Mouse (Mus musculus) heart, postnatal 4 days (tissue): ENCODE data around the gene Fmn2. TPM values are rescaled to one million over a fixed set of nuclear protein-coding genes. Genes with fewer than 3 reads are reported as not detected.

Experiments
- DNase-seq: peaks from one replicate; pipeline ENCODE4 v3.0.0; 2021
- total RNA-seq, 2 experiments: library from RNA; stranded (reverse); gene quantifications; 2 replicates each; pipeline ENCODE4 v1.2.3; 2021

Fmn2 gene
- total RNA-seq, 2 experiments from 2014 or later, result 0.36 to 0.52 TPM

DNA sequence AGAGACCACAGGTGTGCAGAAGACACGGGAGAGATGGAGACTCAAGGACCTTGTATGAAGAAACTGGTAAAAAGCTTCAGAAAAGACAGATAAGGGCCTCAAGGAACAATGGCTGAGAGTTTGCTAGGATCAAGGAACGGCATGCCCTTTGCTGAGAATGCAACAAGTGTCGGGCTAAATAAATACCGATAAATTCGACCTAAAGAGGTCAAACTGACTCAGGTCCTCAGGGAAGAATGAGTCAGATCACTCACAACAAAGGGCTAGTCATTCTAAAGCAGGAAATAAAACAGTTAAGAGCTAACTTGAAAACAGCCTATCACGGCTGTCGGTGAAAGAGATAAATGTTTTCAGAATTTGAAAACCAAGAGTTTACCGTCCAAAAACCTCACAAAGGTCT lies 324.9 kb downstream of the Fmn2 start:
- no peak for DNase-seq

DNA sequence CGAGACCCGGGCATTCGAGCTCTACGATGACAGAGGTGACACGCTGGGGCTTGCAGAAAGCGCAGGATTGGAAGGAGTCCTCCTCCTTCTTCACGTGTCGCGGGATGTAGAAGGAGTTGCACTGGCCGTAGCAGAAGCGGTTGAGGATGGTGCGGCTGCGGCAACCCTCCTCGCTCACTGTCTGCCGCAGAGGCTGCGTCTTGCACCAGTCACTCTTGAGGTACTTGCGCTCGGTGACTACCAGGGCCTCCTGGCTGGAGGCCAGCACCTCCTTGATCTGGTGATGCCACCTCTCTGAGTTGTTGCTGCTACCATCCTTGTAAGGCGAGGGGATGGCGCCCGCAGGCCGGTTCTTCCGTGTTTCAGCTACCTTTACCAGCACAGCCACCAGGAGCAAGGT lies 335.2 kb downstream of the Fmn2 start:
- no peak for DNase-seq

DNA sequence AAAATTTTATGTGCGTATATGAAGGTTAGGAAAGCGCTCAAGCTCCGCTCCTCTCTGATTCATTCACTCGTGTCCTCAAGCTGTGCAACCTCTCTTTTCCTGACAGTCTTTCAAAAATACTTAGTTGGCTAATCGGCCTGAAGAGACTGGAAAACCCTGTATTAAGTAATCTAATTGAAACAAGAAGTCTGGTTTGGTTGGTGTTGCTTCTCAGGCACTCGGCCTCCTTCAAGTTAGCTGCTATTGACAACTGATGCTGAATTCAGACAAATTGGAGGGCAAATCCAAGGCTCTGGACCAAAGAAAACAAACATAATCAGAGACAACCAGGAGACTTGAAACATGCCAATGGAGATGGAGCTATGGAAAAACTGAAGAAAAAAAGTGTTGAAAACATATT lies 343.2 kb downstream of the Fmn2 start:
- DNase-seq, result no peak

DNA sequence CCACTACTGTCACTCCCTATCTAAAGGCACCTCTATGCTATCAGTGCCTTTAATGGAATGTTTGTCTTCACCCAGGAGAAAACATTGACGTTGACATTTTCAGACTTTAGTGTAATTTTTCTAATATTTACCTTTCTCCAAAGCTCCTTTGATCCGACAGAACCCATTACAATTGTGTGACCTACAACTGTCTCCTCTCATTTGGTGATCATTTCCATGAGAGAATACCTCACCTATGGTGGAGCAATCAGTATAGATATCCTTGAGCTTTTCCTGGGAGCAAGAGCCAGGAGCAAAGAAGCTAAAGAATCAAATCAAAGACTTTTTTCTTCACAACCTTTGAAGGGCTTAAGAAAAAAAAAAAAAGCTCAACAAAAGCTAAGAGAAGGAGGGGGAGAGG lies 354.6 kb downstream of the Fmn2 start:
- no peak for DNase-seq

DNA sequence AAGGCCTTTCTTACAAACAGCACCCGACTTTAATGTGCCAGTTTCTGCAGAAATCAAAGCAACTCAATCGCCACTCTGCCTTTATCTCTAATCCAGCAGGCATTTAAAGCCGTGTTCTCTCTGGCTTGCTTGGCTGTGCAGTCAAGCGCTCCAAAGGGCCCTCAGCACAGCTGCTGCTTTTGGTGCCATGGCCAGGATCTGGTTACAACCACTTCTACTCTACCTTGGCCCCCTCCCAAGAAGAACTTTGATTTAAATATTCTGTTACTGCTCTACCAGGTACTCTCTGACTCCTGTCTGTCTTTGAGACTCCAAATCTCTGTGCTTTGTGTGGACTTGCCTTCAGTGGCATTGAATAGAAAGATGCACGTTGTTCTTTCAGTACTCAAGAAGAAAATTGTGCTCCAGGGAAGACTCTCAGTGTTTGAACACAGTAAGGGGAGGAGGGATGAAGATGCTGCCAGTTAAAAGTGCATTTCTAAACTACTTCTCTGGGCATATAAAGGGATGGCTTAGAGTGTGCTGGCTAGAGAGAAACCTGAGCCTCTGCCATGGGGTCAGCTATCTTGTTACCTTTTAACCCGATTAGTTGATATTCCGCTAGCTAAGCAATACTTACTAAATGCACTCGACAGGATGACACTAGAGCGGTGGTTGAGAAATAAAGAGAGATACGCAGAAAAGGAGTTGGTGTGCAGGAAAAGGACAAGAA lies 358.9 kb downstream of the Fmn2 start:
- no peak for DNase-seq

Other genes with a start within 250 kb of the Fmn2 start
- gene Olfr419, start 249.8 kb upstream of the Fmn2 start, total RNA-seq, result not detected
- gene Mptx1, start 171.3 kb upstream of the Fmn2 start, total RNA-seq, result not detected
- not detected for gene Olfr417, start 136.7 kb upstream of the Fmn2 start, total RNA-seq
- not detected for gene Olfr248, start 110.8 kb upstream of the Fmn2 start, total RNA-seq
- gene Olfr414, start 77.8 kb upstream of the Fmn2 start, total RNA-seq, result not detected
- not detected for gene Olfr220, start 59.7 kb upstream of the Fmn2 start, total RNA-seq